Mouse (Mus musculus): ENCODE measurements at regions not wholly inside any gene's neighbourhood (a gene's known extent, or its start where the extent isn't known, plus 50 kb on each side); places are given as distances from the start of the nearest gene placed in this dataset.

DNA sequence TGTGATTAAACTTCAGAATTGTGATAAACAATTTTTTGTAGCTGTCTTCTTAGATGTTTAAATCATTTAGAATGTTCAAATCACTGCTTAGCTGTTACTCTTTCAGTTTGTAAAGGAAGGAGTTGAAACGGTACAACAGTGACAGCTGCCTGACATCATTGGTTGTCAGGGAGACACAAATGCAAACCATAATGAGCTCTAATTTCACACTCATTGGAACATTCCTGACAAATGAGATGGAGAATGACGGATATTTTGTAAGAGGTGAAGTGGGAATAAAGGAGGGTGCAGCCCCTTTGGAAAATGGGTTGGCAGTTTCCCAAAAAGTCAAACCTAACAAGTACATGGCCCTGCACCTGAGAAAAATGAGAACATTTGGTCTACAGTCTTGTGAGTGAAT, 62.5 kb downstream of the Rad51ap2 start:
- no peak for ATAC-seq (replicated peaks; ENCODE audit: insufficient number of reproducible peaks, low FRiP score, low TSS enrichment, poor library complexity, severe bottlenecking)

DNA sequence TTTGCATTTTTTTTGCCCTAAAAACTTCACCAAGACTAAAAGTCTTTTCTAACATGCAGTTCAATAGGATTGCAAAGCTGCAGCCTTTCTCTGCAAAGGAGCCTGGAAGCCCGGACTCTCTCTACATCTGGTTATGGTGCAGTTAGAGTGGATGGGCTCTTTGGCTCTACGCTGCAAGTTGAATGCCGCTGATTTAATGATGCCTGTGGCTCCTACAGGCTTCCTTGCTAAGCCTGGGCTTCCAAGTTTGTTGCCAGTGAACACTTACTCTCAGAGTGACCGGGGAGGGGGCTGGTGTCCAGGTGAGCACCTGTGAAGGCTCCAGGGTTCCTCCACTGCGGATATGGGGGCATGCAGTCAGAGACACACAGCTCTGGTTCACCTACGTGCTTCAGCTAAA, 107.0 kb downstream of the Rad51ap2 start:
- no peak for ATAC-seq (replicated peaks; ENCODE audit: insufficient number of reproducible peaks, low FRiP score, low TSS enrichment, poor library complexity, severe bottlenecking)

DNA sequence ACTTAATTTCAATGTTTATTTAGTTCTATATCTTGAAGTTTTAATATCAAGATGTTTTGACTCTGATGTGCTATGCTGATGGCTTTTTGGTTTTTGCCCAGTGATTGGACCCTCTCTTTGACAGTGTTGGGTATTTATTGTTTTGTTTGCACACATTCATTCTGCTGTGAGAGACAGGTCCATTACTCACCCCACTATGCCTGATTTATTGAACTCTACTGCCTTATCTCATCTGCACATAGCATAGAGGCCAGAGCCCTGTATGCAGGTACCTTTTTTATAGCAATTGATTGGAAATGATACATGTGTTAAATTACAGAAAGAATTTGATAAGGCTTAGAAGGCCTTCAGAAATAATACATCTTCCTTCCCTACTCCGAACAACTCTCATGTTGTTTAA, 114.3 kb downstream of the Rad51ap2 start:
- no peak for ATAC-seq (replicated peaks; ENCODE audit: insufficient number of reproducible peaks, low FRiP score, low TSS enrichment, poor library complexity, severe bottlenecking)

DNA sequence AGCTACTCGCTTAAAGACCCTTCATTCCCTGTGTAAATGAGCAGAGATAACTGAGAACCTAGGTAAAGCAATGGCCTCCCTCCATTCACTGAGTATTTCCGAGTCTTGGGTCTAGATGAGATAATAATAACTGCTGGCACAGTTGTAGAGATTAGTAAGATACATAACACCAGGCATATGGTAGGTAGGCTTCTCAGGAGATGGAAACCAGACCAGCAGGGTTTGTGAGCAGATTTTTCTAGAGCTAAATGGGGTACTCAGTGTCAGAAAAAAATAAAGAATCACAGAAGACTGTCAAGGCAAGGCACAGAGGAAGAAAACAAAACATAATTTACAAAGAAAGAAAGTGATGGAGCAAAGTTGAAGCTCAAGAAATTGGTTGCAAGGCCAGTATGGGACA, 148.1 kb downstream of the Rad51ap2 start:
- no peak for ATAC-seq (replicated peaks; ENCODE audit: insufficient number of reproducible peaks, low FRiP score, low TSS enrichment, poor library complexity, severe bottlenecking)

DNA sequence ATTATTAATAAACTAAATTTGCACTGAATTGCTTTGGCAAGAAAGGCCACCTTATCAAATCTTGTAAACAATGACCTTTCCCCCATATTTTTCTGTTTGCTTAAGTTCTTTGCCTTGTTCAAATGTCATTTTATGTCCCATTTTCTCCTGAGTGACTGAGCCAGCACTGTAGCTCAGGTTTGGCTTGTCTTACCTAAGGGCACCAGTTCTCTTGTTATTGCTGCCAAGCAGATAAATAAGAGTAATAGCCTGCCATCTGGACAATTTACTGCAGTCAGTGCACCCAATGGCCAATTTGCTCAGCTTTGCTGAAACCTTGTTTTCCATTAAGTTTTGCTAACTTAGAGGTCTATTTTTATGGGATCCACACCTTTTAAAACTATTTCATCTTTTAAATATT, 152.9 kb downstream of the Rad51ap2 start:
- no peak for ATAC-seq (replicated peaks; ENCODE audit: insufficient number of reproducible peaks, low FRiP score, low TSS enrichment, poor library complexity, severe bottlenecking)

DNA sequence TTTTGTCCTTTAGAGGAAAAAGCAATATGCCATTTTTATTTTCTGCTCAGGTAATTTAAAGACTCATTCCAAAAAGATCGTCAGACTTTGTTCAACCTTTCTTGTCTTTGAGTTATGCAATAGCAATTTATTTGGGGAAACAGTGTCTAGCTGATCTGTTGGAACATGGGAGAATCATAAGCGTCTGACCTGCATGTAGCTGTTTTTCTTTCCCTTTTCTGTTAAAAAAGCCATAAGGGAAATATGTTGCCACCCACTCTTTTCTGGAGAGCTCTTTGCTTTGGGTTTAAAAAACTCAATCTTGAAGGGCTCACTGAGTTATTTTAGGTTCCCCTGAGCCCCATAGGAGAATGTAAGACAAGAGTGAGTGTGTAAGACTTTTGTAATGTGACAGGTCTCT, 155.8 kb downstream of the Rad51ap2 start:
- ATAC-seq (replicated peaks; ENCODE audit: insufficient number of reproducible peaks, low FRiP score, low TSS enrichment, poor library complexity, severe bottlenecking), result no peak

DNA sequence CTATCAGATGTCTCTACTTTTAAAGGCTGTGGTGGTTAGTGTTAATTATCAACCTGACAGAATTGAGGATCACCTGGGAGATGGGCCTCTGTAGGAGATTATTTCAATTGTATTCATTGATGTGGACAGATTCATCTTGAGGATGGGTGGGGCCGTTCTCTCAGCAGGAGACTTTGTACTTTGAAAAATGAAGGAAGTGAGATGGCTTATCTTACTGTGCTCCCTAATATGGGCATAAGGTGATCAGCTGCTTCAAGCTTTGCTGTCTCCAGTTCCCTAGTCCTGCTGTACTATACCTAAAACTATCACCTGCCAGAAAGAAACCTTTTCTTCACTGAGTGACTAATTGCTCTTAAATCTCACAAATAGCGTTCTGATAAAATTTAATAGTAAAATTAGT, 159.4 kb downstream of the Rad51ap2 start:
- ATAC-seq (replicated peaks; ENCODE audit: insufficient number of reproducible peaks, low FRiP score, low TSS enrichment, poor library complexity, severe bottlenecking), result no peak

DNA sequence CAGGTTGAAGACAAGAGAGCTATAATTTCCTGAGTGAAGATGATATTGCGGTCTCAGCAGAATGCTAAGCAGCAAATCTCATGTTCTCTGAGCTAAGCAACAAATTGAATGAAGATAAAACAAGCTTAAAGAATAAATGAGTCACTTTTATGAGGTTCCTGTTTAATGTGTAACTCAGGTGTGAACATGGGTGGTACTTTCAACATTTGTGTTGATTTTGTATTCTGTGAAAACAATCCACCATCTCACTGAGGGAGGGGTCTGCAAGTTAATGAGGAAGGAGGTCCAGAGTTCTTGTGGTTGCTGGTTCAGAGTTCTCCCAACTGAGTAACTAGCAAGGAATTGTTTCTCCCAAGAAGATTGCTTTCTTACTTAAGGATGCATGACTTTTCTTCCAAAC, 167.7 kb downstream of the Rad51ap2 start:
- no peak for ATAC-seq (replicated peaks; ENCODE audit: insufficient number of reproducible peaks, low FRiP score, low TSS enrichment, poor library complexity, severe bottlenecking)

DNA sequence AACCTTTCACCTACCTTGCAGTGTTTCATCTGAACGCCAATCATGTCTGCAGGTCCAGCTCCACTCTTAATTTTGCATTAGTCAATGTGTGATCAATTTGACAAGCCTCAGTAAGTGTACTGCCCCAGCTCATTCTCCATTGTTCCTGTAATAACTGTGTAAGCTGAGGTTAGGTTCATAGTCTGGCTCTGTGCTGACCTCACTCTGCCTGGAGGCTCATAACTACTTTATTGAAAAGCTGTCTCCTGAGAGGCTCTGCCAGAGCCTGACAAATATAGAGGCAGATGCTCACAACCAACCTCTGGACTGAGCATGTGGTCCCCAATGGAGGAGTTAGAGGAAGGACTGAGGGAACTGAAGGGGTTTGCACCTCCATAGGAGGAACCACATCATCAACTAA, 174.3 kb downstream of the Rad51ap2 start:
- no peak for ATAC-seq (replicated peaks; ENCODE audit: insufficient number of reproducible peaks, low FRiP score, low TSS enrichment, poor library complexity, severe bottlenecking)

DNA sequence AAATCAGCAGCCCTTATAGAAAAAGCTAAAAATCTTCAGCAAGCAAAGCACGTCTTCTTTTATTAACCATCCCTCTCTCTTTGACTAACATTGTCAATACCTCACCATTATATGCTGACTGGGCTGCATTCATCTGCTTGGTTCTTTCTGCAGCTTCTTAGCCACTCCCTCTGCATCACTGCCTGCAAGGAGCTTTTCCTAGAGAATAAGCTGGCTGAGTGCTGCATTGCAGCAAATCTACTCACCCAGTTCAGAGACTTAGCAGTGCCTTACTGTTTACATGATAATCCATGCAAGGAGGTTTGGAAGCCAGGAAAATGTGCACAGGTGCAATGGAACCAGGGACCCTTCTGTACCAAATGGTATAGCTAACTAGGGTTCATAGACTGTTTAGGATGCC, 175.9 kb downstream of the Rad51ap2 start:
- ATAC-seq (replicated peaks; ENCODE audit: insufficient number of reproducible peaks, low FRiP score, low TSS enrichment, poor library complexity, severe bottlenecking), result no peak

DNA sequence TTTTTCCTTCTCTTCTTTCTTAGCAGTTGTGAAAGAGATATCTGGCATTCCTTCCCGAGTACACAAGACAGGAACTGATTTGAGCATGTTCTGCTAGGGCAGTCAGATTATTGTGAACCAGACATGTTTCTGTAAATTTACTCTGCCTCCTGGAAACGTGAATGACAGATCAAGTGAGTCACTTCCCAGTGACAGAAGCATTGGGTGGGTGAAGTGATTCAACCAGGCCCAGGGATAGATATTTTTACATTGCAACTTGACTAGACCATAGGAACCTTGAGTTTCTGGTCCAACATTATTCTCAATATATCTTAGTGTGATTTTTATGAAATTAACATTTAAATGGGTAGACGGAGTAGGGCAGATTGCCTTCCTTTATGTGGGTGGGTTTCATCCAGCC, 217.4 kb downstream of the Rad51ap2 start:
- ATAC-seq (replicated peaks; ENCODE audit: insufficient number of reproducible peaks, low FRiP score, low TSS enrichment, poor library complexity, severe bottlenecking), result no peak

DNA sequence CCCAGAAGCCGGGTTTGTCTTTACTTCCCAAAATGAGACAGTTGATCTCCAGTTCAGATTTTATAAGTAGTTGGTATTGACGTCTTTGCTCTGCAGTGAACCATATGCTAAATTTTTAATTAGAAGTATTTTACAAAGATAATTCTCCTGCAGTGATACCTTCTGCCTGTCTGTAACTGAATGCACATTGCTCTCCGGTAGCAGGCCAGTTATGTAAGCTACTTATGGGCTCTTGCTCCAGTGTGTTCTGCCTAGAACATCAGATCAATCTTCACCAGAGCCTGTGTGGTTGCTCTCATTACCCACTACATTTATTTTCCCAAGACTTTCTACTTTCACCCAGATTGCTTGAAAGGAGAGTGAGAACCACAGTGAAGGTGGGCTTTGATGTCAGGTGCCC, 238.9 kb downstream of the Rad51ap2 start:
- no peak for ATAC-seq (replicated peaks; ENCODE audit: insufficient number of reproducible peaks, low FRiP score, low TSS enrichment, poor library complexity, severe bottlenecking)

DNA sequence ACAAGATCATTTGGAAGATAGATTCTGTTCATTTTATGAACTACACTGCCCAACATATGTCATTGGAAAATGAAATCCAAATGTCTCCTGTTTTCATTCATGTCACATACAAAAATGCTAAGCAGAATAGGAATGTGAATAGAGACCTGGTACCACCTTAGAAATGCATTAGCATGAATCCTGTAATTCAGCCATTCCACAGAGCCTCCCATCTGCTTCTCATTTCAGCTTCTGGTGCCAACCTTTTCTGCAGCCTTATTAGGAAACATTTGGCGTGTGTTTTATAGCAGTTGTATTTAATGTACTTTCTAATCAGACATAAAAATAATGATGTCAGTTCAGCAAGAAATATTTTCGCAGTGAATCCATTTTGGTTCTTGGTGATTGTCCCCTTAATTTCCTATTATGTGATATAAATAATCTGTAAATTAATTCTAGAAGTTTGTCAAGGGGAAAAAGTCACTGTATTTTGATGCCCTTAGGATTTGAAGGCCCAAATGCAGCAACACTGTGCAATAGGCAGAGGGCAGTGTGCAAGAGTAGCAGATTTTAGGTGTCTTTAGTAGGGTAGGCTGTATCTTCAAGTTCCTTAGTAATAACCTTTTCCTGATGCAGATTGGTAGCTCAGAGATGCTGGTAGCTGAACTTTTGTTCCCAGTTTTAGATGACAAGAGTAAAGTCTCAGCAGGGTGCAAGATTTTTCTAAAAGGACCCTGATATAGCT, 253.2 kb downstream of the Rad51ap2 start:
- ATAC-seq (replicated peaks; ENCODE audit: insufficient number of reproducible peaks, low FRiP score, low TSS enrichment, poor library complexity, severe bottlenecking), result no peak

DNA sequence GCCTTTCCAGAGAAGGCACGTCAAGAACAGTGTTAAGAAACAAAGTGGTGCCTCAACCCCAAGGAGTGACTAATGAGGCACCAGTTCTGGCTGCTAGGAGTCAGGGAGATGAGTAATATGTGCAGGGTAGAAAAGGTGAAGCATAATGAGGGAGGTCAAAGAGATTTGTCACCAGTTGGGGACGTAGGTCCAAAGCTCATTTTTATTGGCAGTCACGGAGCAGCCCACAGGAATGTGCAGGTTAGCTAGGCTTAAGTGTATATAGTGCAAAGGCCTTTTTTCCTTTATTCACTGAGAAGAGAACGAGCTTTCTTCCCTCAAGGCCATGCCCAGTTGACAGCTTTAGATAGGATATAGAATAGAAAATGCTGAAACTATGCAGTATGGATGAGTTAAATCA, 261.8 kb downstream of the Rad51ap2 start:
- no peak for ATAC-seq (replicated peaks; ENCODE audit: insufficient number of reproducible peaks, low FRiP score, low TSS enrichment, poor library complexity, severe bottlenecking)

DNA sequence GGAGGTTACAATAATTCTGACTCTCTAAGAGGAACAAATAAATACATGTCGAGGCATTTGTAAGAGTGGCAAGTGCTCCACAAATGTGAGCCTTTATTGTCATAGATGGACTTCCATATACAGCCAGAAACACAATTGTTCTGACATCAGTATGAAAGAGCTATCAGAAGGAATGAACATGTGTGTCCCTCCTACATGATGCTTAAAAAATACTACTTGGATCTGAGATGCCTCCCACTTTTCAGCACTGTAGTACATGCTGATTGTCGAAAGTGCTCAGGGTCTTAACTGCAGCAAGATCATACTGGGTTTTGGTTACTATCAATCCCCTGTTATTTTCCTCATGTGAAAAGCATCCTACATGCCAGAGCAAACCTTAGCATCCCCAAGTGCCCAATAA, 295.6 kb downstream of the Rad51ap2 start:
- ATAC-seq (replicated peaks; ENCODE audit: insufficient number of reproducible peaks, low FRiP score, low TSS enrichment, poor library complexity, severe bottlenecking), result no peak

DNA sequence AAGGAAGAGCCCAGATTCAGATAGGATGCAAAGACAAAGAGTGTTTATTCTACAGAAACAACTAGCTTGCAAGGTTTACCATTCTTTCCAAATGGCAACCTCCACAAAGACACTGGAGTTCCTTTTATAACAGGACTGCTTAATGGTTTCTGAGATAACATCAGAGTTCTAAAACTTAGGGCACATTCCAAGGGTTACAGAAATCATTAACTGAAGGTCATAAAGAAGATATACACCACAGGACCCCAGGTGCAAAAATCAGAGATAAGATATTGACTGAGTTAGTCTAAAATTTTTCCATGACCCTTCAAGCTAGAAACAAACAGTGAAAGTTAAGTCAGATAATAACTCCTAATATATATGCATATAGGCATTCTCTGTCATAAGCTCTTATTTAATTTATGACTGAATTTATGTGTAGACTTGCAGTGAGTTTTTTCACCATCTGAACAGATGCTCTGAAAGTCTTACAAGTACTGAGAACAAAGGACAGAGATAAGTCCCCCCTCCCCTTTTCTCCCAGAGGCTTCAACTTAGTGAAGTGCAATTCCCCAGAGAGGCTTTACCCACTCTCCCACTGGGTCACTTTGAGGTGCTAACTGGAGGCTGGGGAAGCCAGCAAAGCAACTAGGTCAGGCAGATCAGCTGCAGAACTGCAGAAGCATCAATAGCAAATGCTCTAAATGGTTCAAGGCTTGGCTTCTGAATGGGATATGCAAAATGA, 298.5 kb downstream of the Rad51ap2 start:
- no peak for ATAC-seq (replicated peaks; ENCODE audit: insufficient number of reproducible peaks, low FRiP score, low TSS enrichment, poor library complexity, severe bottlenecking)

DNA sequence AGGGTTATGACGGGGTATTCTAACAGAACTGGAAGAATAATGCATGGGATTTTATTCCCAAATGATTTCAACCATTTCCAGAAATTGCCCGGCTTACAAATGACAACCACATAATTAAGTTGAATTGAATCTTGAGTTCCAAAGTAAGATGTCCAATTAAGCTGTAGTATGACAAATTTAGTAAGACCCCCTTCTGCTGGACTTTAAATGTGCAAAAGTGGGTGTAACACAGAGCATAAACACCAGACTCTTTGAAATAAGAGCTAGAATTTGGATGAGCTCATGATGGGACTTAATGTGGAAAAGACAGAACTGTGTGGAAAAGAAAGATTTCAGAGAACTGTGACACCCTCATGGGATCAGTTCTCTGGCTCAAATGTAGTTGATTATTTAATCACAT, 346.4 kb downstream of the Rad51ap2 start:
- ATAC-seq (replicated peaks; ENCODE audit: insufficient number of reproducible peaks, low FRiP score, low TSS enrichment, poor library complexity, severe bottlenecking), result no peak

DNA sequence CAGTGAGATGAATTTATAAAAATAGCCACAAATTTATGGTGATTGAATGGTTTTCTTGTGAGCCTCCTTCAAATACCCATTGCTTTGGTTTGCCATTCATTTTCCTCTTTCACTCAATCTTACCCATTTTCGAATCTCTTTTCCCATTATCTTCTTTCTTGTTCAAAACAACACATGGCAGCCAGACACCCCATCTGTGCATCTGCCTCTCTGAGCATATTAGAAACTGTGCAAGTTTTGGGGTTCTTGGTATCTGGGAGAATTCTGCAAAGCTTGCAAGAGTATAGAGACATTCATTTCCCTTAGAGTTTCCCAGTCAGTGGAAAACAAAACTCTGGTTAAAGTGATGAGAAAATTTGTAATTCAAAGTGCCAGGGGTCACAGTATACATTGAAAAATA, 347.3 kb downstream of the Rad51ap2 start:
- no peak for ATAC-seq (replicated peaks; ENCODE audit: insufficient number of reproducible peaks, low FRiP score, low TSS enrichment, poor library complexity, severe bottlenecking)

DNA sequence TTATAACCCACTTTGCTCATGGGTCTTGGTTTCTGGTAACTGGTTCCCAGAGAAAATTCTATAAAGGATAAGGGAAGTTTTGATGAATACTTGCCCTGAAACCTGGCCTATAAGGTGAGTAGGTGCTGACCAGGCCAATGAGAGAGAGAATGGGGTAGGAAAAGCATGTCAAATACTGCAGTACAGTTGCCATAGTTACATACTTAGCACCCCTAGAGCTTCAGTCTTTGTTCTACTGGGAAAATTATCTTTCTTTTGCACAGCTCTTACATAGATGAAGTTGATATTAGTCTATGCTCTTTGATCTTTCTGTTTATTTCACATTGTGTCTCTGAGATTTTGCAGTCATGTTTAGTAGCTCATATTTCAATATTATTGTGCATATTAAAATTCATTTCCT, 373.8 kb downstream of the Rad51ap2 start:
- no peak for ATAC-seq (replicated peaks; ENCODE audit: insufficient number of reproducible peaks, low FRiP score, low TSS enrichment, poor library complexity, severe bottlenecking)

DNA sequence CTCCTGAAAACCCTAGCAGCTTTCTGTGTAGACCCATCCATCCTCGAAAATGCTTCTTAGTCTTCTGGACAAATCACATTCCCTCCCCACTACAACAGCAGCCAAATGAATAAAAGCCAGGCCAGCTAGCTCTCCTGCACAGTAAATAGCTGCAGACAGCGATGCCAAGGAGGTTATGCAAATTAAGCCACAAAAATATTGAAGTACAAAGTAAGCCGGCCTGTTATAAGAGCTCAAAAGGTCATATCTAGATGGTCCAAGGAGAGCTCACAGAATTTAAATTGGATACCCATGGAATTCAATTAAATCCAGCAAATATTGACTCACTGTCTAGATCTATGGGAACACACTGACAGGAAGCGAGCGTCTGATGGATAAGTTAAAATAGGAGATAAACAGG, 375.4 kb downstream of the Rad51ap2 start:
- no peak for ATAC-seq (replicated peaks; ENCODE audit: insufficient number of reproducible peaks, low FRiP score, low TSS enrichment, poor library complexity, severe bottlenecking)

Measured in monocyte, adult 5-6 weeks (primary cell).